In the genomic region with DNA sequence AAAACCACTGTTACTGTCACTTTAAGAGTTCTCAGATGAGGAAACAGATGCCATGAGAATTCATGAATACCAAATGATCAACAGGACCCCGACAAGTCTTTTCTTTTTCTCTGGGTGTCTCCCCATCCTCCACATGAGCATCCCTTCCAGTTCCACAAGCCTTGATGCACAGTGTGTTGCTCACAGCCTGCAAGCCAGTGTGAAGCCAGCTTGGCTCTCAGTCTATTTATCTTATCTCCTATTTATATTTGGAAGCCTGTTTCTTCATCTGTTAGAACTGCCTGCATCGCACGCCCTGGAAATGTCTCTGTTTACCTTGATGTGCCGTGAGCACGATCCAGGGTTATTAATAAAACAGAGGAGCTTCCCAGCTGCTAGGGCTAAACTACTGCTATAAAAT, we compare ENCODE assay signal across 20 mouse cellular contexts.
DNase-seq lines count a peak whose midpoint lies in the region; ATAC-seq lines count a peak whose summit lies in the region.
"Had no signal": no experiment of that assay in that cellular context is flagged by ENCODE, and none has a peak within 500 bp of the region (broad histone marks: within the 10 kb centered on the region; RNA-seq: fewer than 3 reads in every experiment).

No protein-coding gene starts in this region.

- no peak overlapping the region for H3K4me2 ChIP-seq in forebrain, embryonic 14.5 days (ENCODE audit: low read length)
- H3K4me2 ChIP-seq: lung, embryonic 14.5 days; neural tube, embryonic 13.5 days; stomach, embryonic 15.5 days had no signal

- H3K4me3 ChIP-seq in forebrain, embryonic 14.5 days (ENCODE audit: low read depth, low read length) = no peak overlapping the region
- no peak overlapping the region for H3K4me3 ChIP-seq in forebrain, embryonic 10.5 days
- no peak overlapping the region for H3K4me3 ChIP-seq in hindbrain, embryonic 10.5 days
- H3K4me3 ChIP-seq: embryonic facial prominence, embryonic 10.5 days; erythroblast, embryonic 14.5 days; left cerebral cortex, adult 2 months; neural tube, embryonic 13.5 days; stomach, embryonic 15.5 days had no signal

- no peaks in the 10 kb centered on the region for H3K9me3 ChIP-seq in forebrain, embryonic 14.5 days (replicated peaks; ENCODE audit: control insufficient read depth, low read length)
- no peaks in the 10 kb centered on the region for H3K9me3 ChIP-seq in forebrain, embryonic 10.5 days
- no peaks in the 10 kb centered on the region for H3K9me3 ChIP-seq in hindbrain, embryonic 10.5 days
- H3K9me3 ChIP-seq: embryonic facial prominence, embryonic 10.5 days; neural tube, embryonic 13.5 days; stomach, embryonic 15.5 days had no signal

- ATAC-seq in forebrain, embryonic 14.5 days = peak; percentile 75; the same call in 1 of the 2 replicates
- no peak for ATAC-seq in CD4-positive, CD25-positive, alpha-beta regulatory T cell, adult 4 months

- H3K4me1 ChIP-seq in forebrain, embryonic 14.5 days (ENCODE audit: control insufficient read depth, insufficient read depth, low read length) = peaks cover 4% of the 10 kb centered on the region
- H3K4me1 ChIP-seq in forebrain, embryonic 10.5 days = peaks cover 22% of the 10 kb centered on the region
- H3K4me1 ChIP-seq in hindbrain, embryonic 10.5 days (replicated peaks) = 0 out of 2 replicates have a peak, but pooled peaks cover 13% of the 10 kb centered on the region
- H3K4me1 ChIP-seq: embryonic facial prominence, embryonic 10.5 days; stomach, embryonic 15.5 days had no signal

- no peaks in the 10 kb centered on the region for H3K36me3 ChIP-seq in forebrain, embryonic 14.5 days (ENCODE audit: control insufficient read depth, insufficient read depth, low read length)
- no peaks in the 10 kb centered on the region for H3K36me3 ChIP-seq in forebrain, embryonic 10.5 days (replicated peaks)
- no peaks in the 10 kb centered on the region for H3K36me3 ChIP-seq in hindbrain, embryonic 10.5 days
- H3K36me3 ChIP-seq: embryonic facial prominence, embryonic 10.5 days; neural tube, embryonic 13.5 days; stomach, embryonic 15.5 days had no signal

- 70% methylated on average over 5 of the region's 5 CpGs for WGBS in forebrain, embryonic 14.5 days
- 91% methylated on average over 5 of the region's 5 CpGs for WGBS in forebrain, embryonic 10.5 days
- WGBS in hindbrain, embryonic 10.5 days = 90% methylated on average over 5 of the region's 5 CpGs

- peak; percentile 75 for DNase-seq in forebrain, embryonic 14.5 days (ENCODE audit: low spot score)
- no peak for DNase-seq in forebrain, embryonic 10.5 days (ENCODE audit: extremely low spot score, low spot score)
- peak; percentile 39 to 48 for DNase-seq in right cerebral cortex, adult 2 months (ENCODE audit: low spot score in 2 of 2)
- no peak for DNase-seq in right cerebral cortex, postnatal 25 days
- DNase-seq in layer of hippocampus, postnatal 10 days (ENCODE audit: low spot score in 2 of 2) = peak; percentile 15 to 20
- DNase-seq in telencephalon, adult 2 months (ENCODE audit: low read depth, low spot score) = peak; percentile 32
- DNase-seq in hindbrain, embryonic 10.5 days (ENCODE audit: low spot score) = no peak
- DNase-seq: adrenal gland, postnatal 14 days; cerebellum, postnatal 14 days; gastrocnemius, postnatal 10 days; liver; lung, embryonic 14.5 days; spleen, adult 18-20 months; thymus, postnatal 4 days had no signal

- no peak overlapping the region for H3K27ac ChIP-seq in forebrain, embryonic 14.5 days (ENCODE audit: low read depth, low read length)
- H3K27ac ChIP-seq in forebrain, embryonic 10.5 days = no peak overlapping the region
- no peak overlapping the region for H3K27ac ChIP-seq in hindbrain, embryonic 10.5 days
- H3K27ac ChIP-seq: embryonic facial prominence, embryonic 10.5 days; left cerebral cortex, adult 2 months; neural tube, embryonic 13.5 days; stomach, embryonic 15.5 days had no signal

- no peaks in the 10 kb centered on the region for H3K27me3 ChIP-seq in forebrain, embryonic 14.5 days (replicated peaks; ENCODE audit: control insufficient read depth, insufficient read depth, low read length)
- no peaks in the 10 kb centered on the region for H3K27me3 ChIP-seq in forebrain, embryonic 10.5 days (ENCODE audit: poor library complexity, severe bottlenecking)
- H3K27me3 ChIP-seq in hindbrain, embryonic 10.5 days (ENCODE audit: insufficient read depth, poor library complexity, severe bottlenecking) = no peaks in the 10 kb centered on the region
- H3K27me3 ChIP-seq: neural tube, embryonic 13.5 days; stomach, embryonic 15.5 days had no signal

- no peak overlapping the region for H3K9ac ChIP-seq in forebrain, embryonic 14.5 days (ENCODE audit: low read length)
- H3K9ac ChIP-seq: lung, embryonic 14.5 days; neural tube, embryonic 13.5 days; stomach, embryonic 15.5 days had no signal

Comparison
In these comparisons a context has a peak if more than half of its experiments do, and no peak if none do; other contexts are left out.
1. DNase-seq: peak in forebrain, embryonic 14.5 days (single experiment), right cerebral cortex, adult 2 months (2 of 2), layer of hippocampus, postnatal 10 days (2 of 2) and telencephalon, adult 2 months (single experiment); none in forebrain, embryonic 10.5 days (single experiment), right cerebral cortex, postnatal 25 days (single experiment) and hindbrain, embryonic 10.5 days (single experiment).